Mouse (Mus musculus) spleen, adult 2 months (tissue): ENCODE data around the gene Zfp358.

Source experiments
- CTCF ChIP-seq: fragments of 200-500 bp; IDR thresholded peaks from 2 replicates; pipeline ENCODE4 v1.5.1; 2011; ENCODE audit warnings: mild to moderate bottlenecking, inconsistent platforms; ENCODE audit not compliant: insufficient read depth, insufficient read length, insufficient replicate concordance; ENCODE audit errors: extremely low read depth
- POLR2A ChIP-seq: fragments of 200-500 bp; IDR thresholded peaks from 2 replicates; pipeline ENCODE4 v1.6.1; 2011; ENCODE audit warnings: low read depth, low read length, inconsistent platforms

GRCm38 (mm10) chr8:3482240-3482740, 10.6 kb upstream of the Zfp358 start:
- no peak for TF ChIP-seq CTCF
- no peak for TF ChIP-seq POLR2A
